Mouse (Mus musculus): ENCODE data around the gene Cttnbp2nl.

- no peak for TF ChIP-seq CTCF (IDR thresholded peaks at IDR 0.05; ENCODE audit: borderline replicate concordance, control insufficient read depth, extremely low read depth, insufficient read depth, low read length, poor library complexity)
- no peak for TF ChIP-seq POLR2A (IDR thresholded peaks at IDR 0.05; ENCODE audit: control insufficient read depth, extremely low read depth, insufficient read depth, low read length, poor library complexity)
These were observed 47.3 kb downstream of the Cttnbp2nl start for GRCm38 (mm10) chr3:105005561-105006065.
